ENCODE assay signal across 11 mouse cellular contexts in genomic region chr17:28345882-28346281, GRCm38 (mm10). TPM values are rescaled to one million over a fixed set of nuclear protein-coding genes. Genes with fewer than 3 reads are reported as not detected.
DNase-seq lines count a peak whose midpoint lies in the region; ATAC-seq and TF ChIP-seq lines count a peak whose summit lies in the region.
"Had no signal": no experiment of that assay in that cellular context is flagged by ENCODE, and none has a peak within 500 bp of the region (broad histone marks: within the 10 kb centered on the region; RNA-seq: fewer than 3 reads in every experiment).

No protein-coding gene starts in this region.

- no peak for ATAC-seq in forebrain, embryonic 13.5 days
- no peak for ATAC-seq in forebrain, embryonic 16.5 days
- ATAC-seq in midbrain, embryonic 12.5 days (ENCODE audit: low FRiP score, low read depth), result no peak
- no peak for ATAC-seq in midbrain, postnatal 0 days (ENCODE audit: low FRiP score)
- no peak for ATAC-seq in intestine, embryonic 14.5 days (replicated peaks; ENCODE audit: low FRiP score, low TSS enrichment, low read depth)

- TF ChIP-seq CTCF in midbrain, postnatal 0 days (IDR thresholded peaks at IDR 0.05), result no peak
- no peak for TF ChIP-seq CTCF in small intestine, adult 2 months (IDR thresholded peaks at IDR 0.05; ENCODE audit: extremely low read depth, insufficient read length, insufficient replicate concordance, low read depth, low read length)

- H3K27me3 ChIP-seq in forebrain, embryonic 13.5 days, result no peaks in the 10 kb centered on the region; the same call in 1 of the 2 replicates
- H3K27me3 ChIP-seq in forebrain, embryonic 16.5 days (replicated peaks; ENCODE audit: control insufficient read depth, insufficient read depth, low read length), result no peaks in the 10 kb centered on the region
- peaks cover 32% of the 10 kb centered on the region for H3K27me3 ChIP-seq in midbrain, embryonic 12.5 days
- no peaks in the 10 kb centered on the region for H3K27me3 ChIP-seq in midbrain, postnatal 0 days (ENCODE audit: insufficient read depth, low read length)
- H3K27me3 ChIP-seq in intestine, embryonic 14.5 days (replicated peaks; ENCODE audit: control insufficient read depth, insufficient read depth, low read length), result no peaks in the 10 kb centered on the region
- no peaks in the 10 kb centered on the region for H3K27me3 ChIP-seq in small intestine, adult 2 months (ENCODE audit: control insufficient read depth, insufficient read depth, low read length)

- no peak overlapping the region for H3K27ac ChIP-seq in forebrain, embryonic 13.5 days
- H3K27ac ChIP-seq in forebrain, embryonic 16.5 days (ENCODE audit: low read length), result no peak overlapping the region
- peak overlapping the region; percentile 25; the same call in 1 of the 2 replicates for H3K27ac ChIP-seq in midbrain, embryonic 12.5 days (replicated peaks)
- H3K27ac ChIP-seq in midbrain, postnatal 0 days (ENCODE audit: low read depth, low read length), result no peak overlapping the region
- peak overlapping the region; percentile 96 for H3K27ac ChIP-seq in intestine, embryonic 14.5 days (ENCODE audit: low read depth)
- H3K27ac ChIP-seq in small intestine, adult 2 months (ENCODE audit: insufficient read depth, low read depth, low read length), result peak overlapping the region; percentile 78

- H3K9me3 ChIP-seq in forebrain, embryonic 13.5 days (replicated peaks), result no peaks in the 10 kb centered on the region
- H3K9me3 ChIP-seq in forebrain, embryonic 16.5 days (ENCODE audit: control insufficient read depth, low read length), result no peaks in the 10 kb centered on the region
- H3K9me3 ChIP-seq in midbrain, embryonic 12.5 days, result no peaks in the 10 kb centered on the region
- H3K9me3 ChIP-seq in midbrain, postnatal 0 days (ENCODE audit: low read length), result no peaks in the 10 kb centered on the region
- H3K9me3 ChIP-seq in intestine, embryonic 14.5 days (ENCODE audit: control insufficient read depth, low read length), result no peaks in the 10 kb centered on the region

- no peaks in the 10 kb centered on the region for H3K36me3 ChIP-seq in forebrain, embryonic 13.5 days (ENCODE audit: poor library complexity, severe bottlenecking)
- H3K36me3 ChIP-seq in forebrain, embryonic 16.5 days (ENCODE audit: control insufficient read depth, insufficient read depth), result no peaks in the 10 kb centered on the region
- H3K36me3 ChIP-seq in midbrain, embryonic 12.5 days, result no peaks in the 10 kb centered on the region
- H3K36me3 ChIP-seq in midbrain, postnatal 0 days (ENCODE audit: insufficient read depth, low read length), result no peaks in the 10 kb centered on the region
- H3K36me3 ChIP-seq in intestine, embryonic 14.5 days (ENCODE audit: control insufficient read depth, insufficient read depth, low read length), result 0 out of 2 replicates have a peak, but pooled peaks cover 1% of the 10 kb centered on the region
- no peaks in the 10 kb centered on the region for H3K36me3 ChIP-seq in small intestine, adult 2 months (ENCODE audit: control insufficient read depth, insufficient read depth, low read length)

- no peak for DNase-seq in midbrain, postnatal 0 days (ENCODE audit: low spot score)
- no peak for DNase-seq in intestine, embryonic 14.5 days (ENCODE audit: low spot score)
- DNase-seq in spleen, postnatal 14 days (ENCODE audit: low spot score in 2 of 2), result no peak
- no peak for DNase-seq in right cerebral cortex, adult 2 months (ENCODE audit: low spot score in 2 of 2)
- DNase-seq: B cell, adult 2 months; cerebellum, adult 2 months had no signal

- 14% methylated on average over 10 of the region's 10 CpGs for WGBS in forebrain, embryonic 13.5 days
- WGBS in forebrain, embryonic 16.5 days, result 20% methylated on average over 10 of the region's 10 CpGs
- WGBS in midbrain, embryonic 12.5 days, result 11% methylated on average over 10 of the region's 10 CpGs
- WGBS in midbrain, postnatal 0 days, result 21% methylated on average over 10 of the region's 10 CpGs
- WGBS in intestine, embryonic 14.5 days, result 9% methylated on average over 10 of the region's 10 CpGs
- WGBS in small intestine, adult 2 months, result 70% methylated on average over 10 of the region's 10 CpGs

- H3K4me1 ChIP-seq in forebrain, embryonic 13.5 days, result peaks cover 50% of the 10 kb centered on the region
- H3K4me1 ChIP-seq in forebrain, embryonic 16.5 days (replicated peaks; ENCODE audit: control insufficient read depth, insufficient read depth, low read length), result peaks cover 27% of the 10 kb centered on the region
- peaks cover 49% of the 10 kb centered on the region for H3K4me1 ChIP-seq in midbrain, embryonic 12.5 days
- peaks cover 3% of the 10 kb centered on the region; the same call in 1 of the 2 replicates for H3K4me1 ChIP-seq in midbrain, postnatal 0 days (ENCODE audit: insufficient read depth, low read length)
- peaks cover 78% of the 10 kb centered on the region for H3K4me1 ChIP-seq in intestine, embryonic 14.5 days (replicated peaks; ENCODE audit: control insufficient read depth, insufficient read depth, low read length)
- peaks cover 25% of the 10 kb centered on the region for H3K4me1 ChIP-seq in small intestine, adult 2 months (ENCODE audit: control insufficient read depth, insufficient read depth, insufficient read length, low read length)

- no peak overlapping the region for H3K4me3 ChIP-seq in forebrain, embryonic 13.5 days
- H3K4me3 ChIP-seq in forebrain, embryonic 16.5 days (replicated peaks; ENCODE audit: low read length), result no peak overlapping the region
- H3K4me3 ChIP-seq in midbrain, embryonic 12.5 days, result no peak overlapping the region
- no peak overlapping the region for H3K4me3 ChIP-seq in midbrain, postnatal 0 days (ENCODE audit: low read depth, low read length)
- H3K4me3 ChIP-seq in intestine, embryonic 14.5 days (ENCODE audit: low read depth, low read length), result peak overlapping the region; percentile 21
- H3K4me3 ChIP-seq in small intestine, adult 2 months (ENCODE audit: low read depth, low read length), result peak overlapping the region; percentile 14; the same call in 1 of the 2 replicates

- H3K9ac ChIP-seq in forebrain, embryonic 13.5 days, result no peak overlapping the region
- no peak overlapping the region; the same call in 1 of the 2 replicates for H3K9ac ChIP-seq in forebrain, embryonic 16.5 days (replicated peaks; ENCODE audit: low read depth, low read length)
- H3K9ac ChIP-seq in midbrain, embryonic 12.5 days (replicated peaks), result 0 out of 2 replicates have a peak overlapping the region, but pooled peaks have one; percentile 12
- H3K9ac ChIP-seq in midbrain, postnatal 0 days (replicated peaks; ENCODE audit: low read length, poor library complexity, severe bottlenecking), result no peak overlapping the region
- H3K9ac ChIP-seq in intestine, embryonic 14.5 days (ENCODE audit: low read length), result peak overlapping the region; percentile 39

- no peak for TF ChIP-seq POLR2A in small intestine, adult 2 months (IDR thresholded peaks at IDR 0.05; ENCODE audit: low read depth, low read length)

- H3K4me2 ChIP-seq in forebrain, embryonic 13.5 days, result peak overlapping the region; percentile 20; the same call in 1 of the 2 replicates
- no peak overlapping the region for H3K4me2 ChIP-seq in forebrain, embryonic 16.5 days (ENCODE audit: low read length)
- no peak overlapping the region for H3K4me2 ChIP-seq in midbrain, embryonic 12.5 days (replicated peaks)
- H3K4me2 ChIP-seq in midbrain, postnatal 0 days (ENCODE audit: low read depth, low read length, poor library complexity, severe bottlenecking), result no peak overlapping the region
- peak overlapping the region; percentile 54 for H3K4me2 ChIP-seq in intestine, embryonic 14.5 days (ENCODE audit: low read length)

RNA-seq across cellular contexts. Expression of gene Tead3, which starts 4.7 kb away (rescaled TPM):
- 2.4 and 2.8 TPM in 2 replicates for polyA plus RNA-seq in forebrain, embryonic 13.5 days (2015; fragmentation: Nextera tagmentation; extraction: Ambion mirVana)
- 1.5 and 1.8 TPM in 2 replicates for polyA plus RNA-seq in forebrain, embryonic 16.5 days (2015; fragmentation: Nextera tagmentation; extraction: Ambion mirVana)
- polyA plus RNA-seq in midbrain, embryonic 12.5 days (2016; fragmentation: Nextera tagmentation; extraction: Ambion mirVana), result 5.2 and 5.7 TPM in 2 replicates
- 4.8 and 5.4 TPM in 2 replicates for total RNA-seq in midbrain, postnatal 0 days (2014; rRNA removed)
- polyA plus RNA-seq in midbrain, postnatal 0 days (2015; fragmentation: Nextera tagmentation; extraction: Ambion mirVana), result 1.2 and 1.3 TPM in 2 replicates
- polyA plus RNA-seq in intestine, embryonic 14.5 days (2014; fragmentation: Nextera tagmentation; extraction: Ambion mirVana), result 12.0 and 13.3 TPM in 2 replicates
- polyA plus RNA-seq in small intestine, adult 2 months (2012; rRNA removed), result 25.2 and 36.7 TPM in 2 replicates

RNA-seq across cellular contexts. Expression of gene Rpl10a, which starts 17.6 kb away (rescaled TPM):
- 444 and 501 TPM in 2 replicates for polyA plus RNA-seq in forebrain, embryonic 13.5 days (2015; fragmentation: Nextera tagmentation; extraction: Ambion mirVana)
- polyA plus RNA-seq in forebrain, embryonic 16.5 days (2015; fragmentation: Nextera tagmentation; extraction: Ambion mirVana), result 354 and 367 TPM in 2 replicates
- polyA plus RNA-seq in midbrain, embryonic 12.5 days (2016; fragmentation: Nextera tagmentation; extraction: Ambion mirVana), result 329 and 373 TPM in 2 replicates
- 810 and 1,016 TPM in 2 replicates for total RNA-seq in midbrain, postnatal 0 days (2014; rRNA removed)
- polyA plus RNA-seq in midbrain, postnatal 0 days (2015; fragmentation: Nextera tagmentation; extraction: Ambion mirVana), result 347 and 365 TPM in 2 replicates
- 909 and 955 TPM in 2 replicates for polyA plus RNA-seq in intestine, embryonic 14.5 days (2014; fragmentation: Nextera tagmentation; extraction: Ambion mirVana)
- 1,432 and 2,365 TPM in 2 replicates for polyA plus RNA-seq in small intestine, adult 2 months (2012; rRNA removed)

RNA-seq across cellular contexts. Expression of gene Tulp1, which starts 19.1 kb away (rescaled TPM):
- polyA plus RNA-seq in forebrain, embryonic 13.5 days (2015; fragmentation: Nextera tagmentation; extraction: Ambion mirVana), result 1.4 and 1.7 TPM in 2 replicates
- polyA plus RNA-seq in forebrain, embryonic 16.5 days (2015; fragmentation: Nextera tagmentation; extraction: Ambion mirVana), result 1.5 and 1.7 TPM in 2 replicates
- polyA plus RNA-seq in midbrain, embryonic 12.5 days (2016; fragmentation: Nextera tagmentation; extraction: Ambion mirVana), result 4.9 and 5.1 TPM in 2 replicates
- 0.80 and 1.0 TPM in 2 replicates for total RNA-seq in midbrain, postnatal 0 days (2014; rRNA removed)
- 1.1 TPM in 2 replicates for polyA plus RNA-seq in midbrain, postnatal 0 days (2015; fragmentation: Nextera tagmentation; extraction: Ambion mirVana)
- 3.7 and 4.0 TPM in 2 replicates for polyA plus RNA-seq in intestine, embryonic 14.5 days (2014; fragmentation: Nextera tagmentation; extraction: Ambion mirVana)
- 0.34 TPM in 1 of 2 replicates, not detected in the other for polyA plus RNA-seq in small intestine, adult 2 months (2012; rRNA removed)
- total RNA-seq: left cerebral cortex, postnatal 25 days had no signal
- polyA plus RNA-seq: cerebellum, adult 2 months had no signal

RNA-seq across cellular contexts. Expression of gene Fance, which starts 32.6 kb away (rescaled TPM):
- polyA plus RNA-seq in forebrain, embryonic 13.5 days (2015; fragmentation: Nextera tagmentation; extraction: Ambion mirVana), result 22.6 and 24.6 TPM in 2 replicates
- polyA plus RNA-seq in forebrain, embryonic 16.5 days (2015; fragmentation: Nextera tagmentation; extraction: Ambion mirVana), result 20.9 and 25.0 TPM in 2 replicates
- polyA plus RNA-seq in midbrain, embryonic 12.5 days (2016; fragmentation: Nextera tagmentation; extraction: Ambion mirVana), result 28.5 and 30.5 TPM in 2 replicates
- 33.4 and 33.6 TPM in 2 replicates for total RNA-seq in midbrain, postnatal 0 days (2014; rRNA removed)
- 26.1 and 28.6 TPM in 2 replicates for polyA plus RNA-seq in midbrain, postnatal 0 days (2015; fragmentation: Nextera tagmentation; extraction: Ambion mirVana)
- 27.3 and 33.7 TPM in 2 replicates for polyA plus RNA-seq in intestine, embryonic 14.5 days (2014; fragmentation: Nextera tagmentation; extraction: Ambion mirVana)
- polyA plus RNA-seq in small intestine, adult 2 months (2012; rRNA removed), result 13.3 and 16.6 TPM in 2 replicates

Comparison
In these comparisons a context has a peak if more than half of its experiments do, and no peak if none do; other contexts are left out.
1. H3K27ac ChIP-seq: peak in midbrain, embryonic 12.5 days (single experiment), intestine, embryonic 14.5 days (single experiment) and small intestine, adult 2 months (single experiment); none in forebrain, embryonic 13.5 days (single experiment), forebrain, embryonic 16.5 days (single experiment) and midbrain, postnatal 0 days (single experiment).
2. H3K4me2 ChIP-seq: peak in forebrain, embryonic 13.5 days (single experiment) and intestine, embryonic 14.5 days (single experiment); none in forebrain, embryonic 16.5 days (single experiment), midbrain, embryonic 12.5 days (single experiment) and midbrain, postnatal 0 days (single experiment).
3. H3K9ac ChIP-seq: peak in midbrain, embryonic 12.5 days (single experiment) and intestine, embryonic 14.5 days (single experiment); none in forebrain, embryonic 13.5 days (single experiment), forebrain, embryonic 16.5 days (single experiment) and midbrain, postnatal 0 days (single experiment).
4. H3K4me3 ChIP-seq: peak in intestine, embryonic 14.5 days (single experiment) and small intestine, adult 2 months (single experiment); none in forebrain, embryonic 13.5 days (single experiment), forebrain, embryonic 16.5 days (single experiment), midbrain, embryonic 12.5 days (single experiment) and midbrain, postnatal 0 days (single experiment).